Mouse (Mus musculus) stomach, embryonic 14.5 days (tissue): ENCODE results near the gene Tmem147. TPM values are rescaled to one million over a fixed set of nuclear protein-coding genes. Genes with fewer than 3 reads are reported as not detected.

Experiments used
- ATAC-seq: fragments of 200-750 bp; cut with Nextera tagmentation; 2 replicates; pipeline ENCODE4 v1.8.0; 2017; ENCODE audit warnings: low read depth, moderate TSS enrichment; ENCODE audit not compliant: insufficient number of reproducible peaks, insufficient read depth, low FRiP score
- H3K27ac ChIP-seq: fragments of 300-500 bp; sonication (generic); 2 replicates; pipeline ENCODE4 v1.5.1; 2014; ENCODE audit warnings: mild to moderate bottlenecking, low read length, moderate library complexity, mixed read lengths
- H3K27me3 ChIP-seq: fragments of 300-500 bp; sonication (generic); 2 replicates; pipeline ENCODE4 v1.6.1; 2014; ENCODE audit warnings: low read length, control low read depth, mixed read lengths; ENCODE audit not compliant: control insufficient read depth, insufficient read depth
- H3K36me3 ChIP-seq: fragments of 300-500 bp; sonication (generic); 2 replicates; pipeline ENCODE4 v1.6.1; 2014; ENCODE audit warnings: mild to moderate bottlenecking, control low read depth, low read length, moderate library complexity, mixed read lengths; ENCODE audit not compliant: control insufficient read depth, insufficient read depth
- H3K4me1 ChIP-seq: fragments of 300-500 bp; sonication (generic); 2 replicates; pipeline ENCODE4 v1.6.1; 2014; ENCODE audit warnings: low read length, control low read depth, mixed read lengths; ENCODE audit not compliant: control insufficient read depth, insufficient read depth
- H3K4me2 ChIP-seq: fragments of 300-500 bp; sonication (generic); replicated peaks from 2 replicates; pipeline ENCODE4 v1.6.1; 2014; ENCODE audit warnings: low read depth, low read length, control low read depth
- H3K4me3 ChIP-seq: fragments of 300-500 bp; sonication (generic); 2 replicates; pipeline ENCODE4 v1.5.1; 2014; ENCODE audit warnings: low read depth, low read length, control low read depth
- H3K9ac ChIP-seq: fragments of 300-500 bp; sonication (generic); replicated peaks from 2 replicates; pipeline ENCODE4 v1.6.1; 2014; ENCODE audit warnings: low read depth, mild to moderate bottlenecking, control low read depth, low read length, moderate library complexity, mixed read lengths
- H3K9me3 ChIP-seq: fragments of 300-500 bp; sonication (generic); 2 replicates; pipeline ENCODE4 v1.6.1; 2016; ENCODE audit warnings: low read depth, low read length, control low read depth; ENCODE audit not compliant: control insufficient read depth
- WGBS: fragments of 180-500 bp; shearing (Covaris S2); extraction: QIAGEN DNeasy Blood & Tissue Kit; methylation state at CpG from one replicate; pipeline ENCODE4 v1.1.7; 2014; 5-methylcytosine and 5-hydroxymethylcytosine counted together
- polyA plus RNA-seq: library from polyadenylated mRNA; unstranded; fragments of >200 nt; fragmentation: Nextera tagmentation; extraction: Ambion mirVana; gene quantifications from 2 replicates; pipeline ENCODE4 v1.2.1, GENCODE M21; 2014

The Tmem147 gene
- polyA plus RNA-seq, 1 experiment from 2014 or later = 210 TPM

- H3K4me2 ChIP-seq = no peak overlapping the region
- no peak for ATAC-seq
- H3K27me3 ChIP-seq = no peaks in the 10 kb centered on the region
- WGBS = 79% methylated on average over 2 of the region's 2 CpGs
- no peak overlapping the region for H3K9ac ChIP-seq
- no peaks in the 10 kb centered on the region for H3K36me3 ChIP-seq
- H3K27ac ChIP-seq = no peak overlapping the region
- H3K9me3 ChIP-seq = no peaks in the 10 kb centered on the region; the same call in 1 of the 2 replicates
- H3K4me3 ChIP-seq = no peak overlapping the region
- no peaks in the 10 kb centered on the region for H3K4me1 ChIP-seq
Measured at GRCm38 (mm10) chr7:30683425-30683824, 45.9 kb downstream of the Tmem147 start.

- Histone ChIP-seq H3K9ac (no peak overlapping the region), H3K9me3 (no peaks in the 10 kb centered on the region; the same call in 1 of the 2 replicates), H3K27me3 (no peaks in the 10 kb centered on the region), H3K36me3 (no peaks in the 10 kb centered on the region), H3K4me1 (no peaks in the 10 kb centered on the region), H3K4me2 (no peak overlapping the region), H3K4me3 (no peak overlapping the region), H3K27ac (no peak overlapping the region)
- no peak for ATAC-seq
- WGBS = 55% methylated on average over 5 of the region's 5 CpGs
Measured at GRCm38 (mm10) chr7:30681897-30682296, 47.4 kb downstream of the Tmem147 start.

- H3K4me2 ChIP-seq = no peak overlapping the region
- no peaks in the 10 kb centered on the region for H3K4me1 ChIP-seq
- H3K4me3 ChIP-seq = no peak overlapping the region
- no peak overlapping the region for H3K9ac ChIP-seq
- H3K27ac ChIP-seq = no peak overlapping the region
- no peak for ATAC-seq
- no peaks in the 10 kb centered on the region for H3K27me3 ChIP-seq
- 62% methylated on average over 5 of the region's 5 CpGs for WGBS
- H3K9me3 ChIP-seq = no peaks in the 10 kb centered on the region; the same call in 1 of the 2 replicates
- no peaks in the 10 kb centered on the region for H3K36me3 ChIP-seq
Measured at GRCm38 (mm10) chr7:30678263-30678975, 50.9 kb downstream of the Tmem147 start.

Other genes with a start within 250 kb of the Tmem147 start
- not detected in 2 replicates for gene Prodh2, start 235.9 kb downstream of the Tmem147 start, polyA plus RNA-seq
- 13.2 and 13.4 TPM in 2 replicates for gene Arhgap33, start 194.5 kb downstream of the Tmem147 start, polyA plus RNA-seq
- gene Hspb6, start 177.4 kb downstream of the Tmem147 start, polyA plus RNA-seq = 47.3 and 49.0 TPM in 2 replicates
- gene Proser3, start 177.2 kb downstream of the Tmem147 start, polyA plus RNA-seq = 18.7 and 22.8 TPM in 2 replicates
- 40.8 and 43.7 TPM in 2 replicates for gene Lin37, start 169.7 kb downstream of the Tmem147 start, polyA plus RNA-seq
- gene U2af1l4, start 166.2 kb downstream of the Tmem147 start, polyA plus RNA-seq = 95.9 and 96.6 TPM in 2 replicates
- gene Gm49396, start 166.2 kb downstream of the Tmem147 start, polyA plus RNA-seq = 7.1 and 10.0 TPM in 2 replicates
- gene Psenen, start 165.9 kb downstream of the Tmem147 start, polyA plus RNA-seq = 113 and 117 TPM in 2 replicates
- gene Igflr1, start 164.1 kb downstream of the Tmem147 start, polyA plus RNA-seq = 1.3 and 2.6 TPM in 2 replicates
- 13.2 and 14.2 TPM in 2 replicates for gene Kmt2b, start 140.8 kb downstream of the Tmem147 start, polyA plus RNA-seq
- gene Zbtb32, start 130.6 kb downstream of the Tmem147 start, polyA plus RNA-seq = 0.27 and 0.43 TPM in 2 replicates
- gene Upk1a, start 116.7 kb downstream of the Tmem147 start, polyA plus RNA-seq = 6.6 and 7.7 TPM in 2 replicates
- 976 and 1,066 TPM in 2 replicates for gene Cox6b1, start 103.4 kb downstream of the Tmem147 start, polyA plus RNA-seq
- gene Etv2, start 93.7 kb downstream of the Tmem147 start, polyA plus RNA-seq = not detected in 2 replicates
- 85.7 and 96.8 TPM in 2 replicates for gene Rbm42, start 79.2 kb downstream of the Tmem147 start, polyA plus RNA-seq
- 48.5 and 50.5 TPM in 2 replicates for gene Haus5, start 64.5 kb downstream of the Tmem147 start, polyA plus RNA-seq
- gene Pmis2, start 57.9 kb downstream of the Tmem147 start, polyA plus RNA-seq = not detected in 2 replicates
- 0.91 and 2.0 TPM in 2 replicates for gene 2200002J24Rik, start 30.6 kb downstream of the Tmem147 start, polyA plus RNA-seq
- gene Atp4a, start 17.3 kb downstream of the Tmem147 start, polyA plus RNA-seq = 1.8 and 2.3 TPM in 2 replicates
- gene Gapdhs, start 14.1 kb upstream of the Tmem147 start, polyA plus RNA-seq = 0.29 and 0.74 TPM in 2 replicates
- 0.91 and 1.1 TPM in 2 replicates for gene Sbsn, start 21.9 kb upstream of the Tmem147 start, polyA plus RNA-seq
- gene Dmkn, start 34.2 kb upstream of the Tmem147 start, polyA plus RNA-seq = 5.9 and 14.6 TPM in 2 replicates
- 9.2 and 20.2 TPM in 2 replicates for gene Krtdap, start 58.4 kb upstream of the Tmem147 start, polyA plus RNA-seq
- gene Ffar2, start 94.2 kb upstream of the Tmem147 start, polyA plus RNA-seq = 0.55 and 3.4 TPM in 2 replicates
- 0.41 TPM in 1 of 2 replicates, not detected in the other for gene Ffar3, start 126.6 kb upstream of the Tmem147 start, polyA plus RNA-seq
- gene Ffar1, start 132.0 kb upstream of the Tmem147 start, polyA plus RNA-seq = not detected in 2 replicates
- gene Cd22, start 150.8 kb upstream of the Tmem147 start, polyA plus RNA-seq = 0.35 and 0.80 TPM in 2 replicates
- gene Mag, start 185.3 kb upstream of the Tmem147 start, polyA plus RNA-seq = 0.10 and 0.74 TPM in 2 replicates
- gene Hamp2, start 195.1 kb upstream of the Tmem147 start, polyA plus RNA-seq = not detected in 2 replicates
- gene Hamp, start 214.5 kb upstream of the Tmem147 start, polyA plus RNA-seq = not detected in 2 replicates
- gene Usf2, start 227.3 kb upstream of the Tmem147 start, polyA plus RNA-seq = 21.4 and 29.1 TPM in 2 replicates
- 70.5 and 79.5 TPM in 2 replicates for gene Lsr, start 243.9 kb upstream of the Tmem147 start, polyA plus RNA-seq
- 6.4 and 7.1 TPM in 2 replicates for gene Fam187b, start 244.2 kb upstream of the Tmem147 start, polyA plus RNA-seq